Mouse (Mus musculus) forebrain, embryonic 10.5 days (tissue): Measurements from ENCODE around the gene Dgcr6. TPM values are rescaled to one million over a fixed set of nuclear protein-coding genes. Genes with fewer than 3 reads are reported as not detected.

Source experiments
- DNase-seq: peaks from one replicate; pipeline ENCODE4 v3.0.0-alpha.2; 2017; ENCODE audit warnings: low spot score; ENCODE audit errors: extremely low spot score
- H3K27ac ChIP-seq: fragments of 300-500 bp; sonication (generic); 2 replicates; pipeline ENCODE4 v1.5.1; 2016; ENCODE audit warnings: mild to moderate bottlenecking
- H3K27me3 ChIP-seq: fragments of 300-500 bp; sonication (generic); 2 replicates; pipeline ENCODE4 v1.6.1; 2016; ENCODE audit warnings: mild to moderate bottlenecking; ENCODE audit not compliant: poor library complexity, severe bottlenecking
- H3K36me3 ChIP-seq: fragments of 300-500 bp; sonication (generic); replicated peaks from 2 replicates; pipeline ENCODE4 v1.6.1; 2016; ENCODE audit warnings: mild to moderate bottlenecking, moderate library complexity
- H3K4me1 ChIP-seq: fragments of 300-500 bp; sonication (generic); 2 replicates; pipeline ENCODE4 v1.6.1; 2016
- H3K4me3 ChIP-seq: fragments of 300-500 bp; sonication (generic); 2 replicates; pipeline ENCODE4 v1.5.1; 2016; ENCODE audit warnings: mild to moderate bottlenecking, moderate library complexity
- H3K9me3 ChIP-seq: fragments of 300-500 bp; sonication (generic); 2 replicates; pipeline ENCODE4 v1.6.1; 2016; ENCODE audit warnings: mild to moderate bottlenecking, moderate library complexity
- WGBS: fragments of 180-500 bp; shearing (Covaris S2); methylation state at CpG from one replicate; pipeline ENCODE4 v1.1.7; 2016; 5-methylcytosine and 5-hydroxymethylcytosine counted together
- polyA plus RNA-seq: library from polyadenylated mRNA; unstranded; fragments of >200 nt; fragmentation: Nextera tagmentation; extraction: Ambion mirVana; gene quantifications from 2 replicates; pipeline ENCODE4 v1.2.1, GENCODE M21; 2016

The Dgcr6 gene
- polyA plus RNA-seq, 1 experiment from 2014 or later, result 159 TPM

DNA sequence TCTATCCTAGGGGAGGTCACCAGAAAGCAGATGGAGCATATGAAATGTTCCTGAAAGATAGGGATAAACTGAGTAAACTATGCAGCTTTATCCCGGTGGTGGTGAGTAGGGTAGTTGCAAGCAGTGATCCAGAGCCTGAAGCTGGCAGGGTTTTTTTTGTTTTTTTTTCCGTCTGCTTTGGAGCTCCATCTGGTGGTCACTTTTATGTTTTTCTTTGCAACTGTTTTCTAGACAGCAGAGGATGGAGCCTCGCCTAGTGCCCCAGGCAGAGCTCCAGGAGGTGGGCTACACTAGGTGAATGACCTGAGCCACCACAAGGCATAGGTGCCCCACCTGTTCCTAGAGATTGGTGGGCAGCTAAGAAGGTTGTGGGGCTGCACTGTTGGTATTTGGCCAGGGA, 5.0 kb upstream of the Dgcr6 start:
- Histone ChIP-seq H3K36me3 (no peaks in the 10 kb centered on the region), H3K27ac (no peak overlapping the region), H3K4me1 (no peaks in the 10 kb centered on the region), H3K4me3 (no peak overlapping the region), H3K27me3 (no peaks in the 10 kb centered on the region), H3K9me3 (no peaks in the 10 kb centered on the region)
- 4% methylated on average over 3 of the region's 3 CpGs for WGBS
- DNase-seq, result peak; percentile 28

GRCm38 (mm10) chr16:18048071-18048470, 4.6 kb upstream of the Dgcr6 start:
- Histone ChIP-seq H3K36me3 (no peaks in the 10 kb centered on the region), H3K4me3 (no peak overlapping the region), H3K27ac (no peak overlapping the region), H3K27me3 (no peaks in the 10 kb centered on the region), H3K9me3 (no peaks in the 10 kb centered on the region), H3K4me1 (peaks cover 3% of the 10 kb centered on the region)
- WGBS, result 84% methylated on average over 8 of the region's 8 CpGs
- no peak for DNase-seq

- H3K4me3 ChIP-seq, result no peak overlapping the region
Measured at GRCm38 (mm10) chr16:18052322-18052721, 338 bp upstream of the Dgcr6 start.

DNA sequence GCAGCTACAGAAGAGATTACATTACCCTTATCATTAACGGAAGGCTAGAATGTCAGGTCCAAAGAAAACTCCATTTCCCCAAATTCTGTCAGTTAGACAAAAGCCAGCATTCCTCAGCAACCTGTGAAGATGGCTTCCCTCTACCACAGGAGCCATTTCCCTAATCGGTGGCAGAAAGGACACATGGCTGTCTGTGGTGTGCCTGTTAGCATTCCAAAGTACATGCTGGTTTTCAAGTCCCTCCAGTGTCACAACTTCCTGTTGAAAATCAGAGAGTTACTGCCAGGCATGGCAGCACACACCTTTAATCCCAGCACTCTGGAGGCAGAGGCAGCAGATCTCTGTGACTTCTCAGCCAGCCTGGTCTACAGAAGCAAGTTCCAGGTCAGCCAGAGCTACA, 3.6 kb downstream of the Dgcr6 start:
- 80% methylated on average over 2 of the region's 2 CpGs for WGBS
- no peak overlapping the region for H3K27ac ChIP-seq

More at GRCm38 (mm10) chr16:18052322-18052721, 338 bp upstream of the Dgcr6 start:
- 55% methylated on average over 7 of the region's 7 CpGs for WGBS
- Histone ChIP-seq H3K36me3 (no peaks in the 10 kb centered on the region), H3K9me3 (no peaks in the 10 kb centered on the region), H3K4me1 (peaks cover 3% of the 10 kb centered on the region), H3K27ac (no peak overlapping the region), H3K27me3 (no peaks in the 10 kb centered on the region)
- DNase-seq, result no peak

DNA sequence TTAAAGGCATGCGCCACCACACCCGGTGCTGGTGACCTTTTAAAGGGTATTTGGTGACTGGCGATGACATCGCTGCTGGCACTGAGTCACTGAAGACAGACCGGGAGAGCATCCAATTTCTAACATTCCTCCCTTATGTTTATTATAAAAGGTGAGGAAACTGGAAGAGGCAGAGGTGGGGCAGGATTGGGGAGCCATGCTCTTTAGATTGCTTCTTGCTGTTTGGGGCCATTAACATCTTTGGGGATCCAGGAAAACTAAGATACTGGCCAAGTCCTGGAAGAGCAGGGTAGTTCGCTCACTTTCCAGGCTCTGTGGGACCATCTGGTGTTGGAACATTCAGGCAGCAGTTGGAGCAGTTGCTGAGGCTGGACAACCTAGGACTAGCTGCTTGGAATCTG, 5.7 kb downstream of the Dgcr6 start:
- DNase-seq, result no peak

More for the DNA sequence above, 3.6 kb downstream of the Dgcr6 start:
- peaks cover 3% of the 10 kb centered on the region for H3K4me1 ChIP-seq
- no peaks in the 10 kb centered on the region for H3K27me3 ChIP-seq
- no peak overlapping the region for H3K4me3 ChIP-seq
- H3K36me3 ChIP-seq, result no peaks in the 10 kb centered on the region
- no peak for DNase-seq
- H3K9me3 ChIP-seq, result no peaks in the 10 kb centered on the region

GRCm38 (mm10) chr16:18059243-18059642, 6.6 kb downstream of the Dgcr6 start:
- 81% methylated on average over 10 of the region's 10 CpGs for WGBS
- no peaks in the 10 kb centered on the region for H3K27me3 ChIP-seq
- H3K4me1 ChIP-seq, result no peaks in the 10 kb centered on the region
- DNase-seq, result no peak
- no peaks in the 10 kb centered on the region for H3K36me3 ChIP-seq
- no peak overlapping the region for H3K27ac ChIP-seq
- H3K9me3 ChIP-seq, result no peaks in the 10 kb centered on the region
- H3K4me3 ChIP-seq, result no peak overlapping the region

More for the DNA sequence above, 5.7 kb downstream of the Dgcr6 start:
- no peak overlapping the region for H3K4me3 ChIP-seq
- WGBS, result 83% methylated on average over 6 of the region's 6 CpGs
- no peaks in the 10 kb centered on the region for H3K27me3 ChIP-seq
- no peaks in the 10 kb centered on the region for H3K9me3 ChIP-seq
- no peak overlapping the region for H3K27ac ChIP-seq
- H3K4me1 ChIP-seq, result no peaks in the 10 kb centered on the region
- no peaks in the 10 kb centered on the region for H3K36me3 ChIP-seq

GRCm38 (mm10) chr16:18061201-18061600, 8.5 kb downstream of the Dgcr6 start:
- H3K36me3 ChIP-seq, result no peaks in the 10 kb centered on the region
- H3K27me3 ChIP-seq, result no peaks in the 10 kb centered on the region
- no peaks in the 10 kb centered on the region for H3K9me3 ChIP-seq
- H3K4me1 ChIP-seq, result peaks cover 9% of the 10 kb centered on the region
- H3K4me3 ChIP-seq, result no peak overlapping the region
- 93% methylated on average over 11 of the region's 11 CpGs for WGBS
- no peak overlapping the region for H3K27ac ChIP-seq
- no peak for DNase-seq

GRCm38 (mm10) chr16:18066060-18067009, 13.7 kb downstream of the Dgcr6 start:
- H3K36me3 ChIP-seq, result peaks cover 36% of the 10 kb centered on the region
- H3K4me1 ChIP-seq, result peaks cover 29% of the 10 kb centered on the region
- WGBS, result under 1% methylated on average over 77 of the region's 81 CpGs
- peak overlapping the region; percentile 95 for H3K27ac ChIP-seq
- H3K27me3 ChIP-seq, result no peaks in the 10 kb centered on the region
- no peaks in the 10 kb centered on the region for H3K9me3 ChIP-seq
- DNase-seq, result peak; percentile 94
- H3K4me3 ChIP-seq, result peak overlapping the region; percentile 93

GRCm38 (mm10) chr16:18068653-18069376, 16.2 kb downstream of the Dgcr6 start:
- no peak for DNase-seq
- H3K4me1 ChIP-seq, result peaks cover 29% of the 10 kb centered on the region
- H3K9me3 ChIP-seq, result no peaks in the 10 kb centered on the region
- 92% methylated on average over 8 of the region's 8 CpGs for WGBS
- H3K27ac ChIP-seq, result no peak overlapping the region
- no peak overlapping the region for H3K4me3 ChIP-seq
- no peaks in the 10 kb centered on the region for H3K27me3 ChIP-seq
- H3K36me3 ChIP-seq, result peaks cover 61% of the 10 kb centered on the region

- H3K27me3 ChIP-seq, result no peaks in the 10 kb centered on the region
- H3K4me3 ChIP-seq, result no peak overlapping the region
- no peaks in the 10 kb centered on the region for H3K9me3 ChIP-seq
- H3K36me3 ChIP-seq, result peaks cover 69% of the 10 kb centered on the region
- H3K4me1 ChIP-seq, result peaks cover 25% of the 10 kb centered on the region
- H3K27ac ChIP-seq, result no peak overlapping the region
- DNase-seq, result no peak
- 85% methylated on average over 5 of the region's 5 CpGs for whole genome bisulfite sequencing
Measured at GRCm38 (mm10) chr16:18070798-18071197, 18.1 kb downstream of the Dgcr6 start.

- H3K36me3 ChIP-seq, result peaks cover 79% of the 10 kb centered on the region
Measured at GRCm38 (mm10) chr16:18072089-18072488, 19.4 kb downstream of the Dgcr6 start.

GRCm38 (mm10) chr16:18073259-18073962, 20.8 kb downstream of the Dgcr6 start:
- Histone ChIP-seq H3K27me3 (no peaks in the 10 kb centered on the region), H3K27ac (no peak overlapping the region), H3K9me3 (no peaks in the 10 kb centered on the region), H3K4me3 (no peak overlapping the region), H3K36me3 (peaks cover 77% of the 10 kb centered on the region), H3K4me1 (peaks cover 5% of the 10 kb centered on the region; the same call in 1 of the 2 replicates)
- DNase-seq, result no peak
- 85% methylated on average over 9 of the region's 9 CpGs for WGBS

More at GRCm38 (mm10) chr16:18072089-18072488, 19.4 kb downstream of the Dgcr6 start:
- H3K27ac ChIP-seq, result no peak overlapping the region
- 93% methylated on average over 13 of the region's 13 CpGs for WGBS
- H3K9me3 ChIP-seq, result no peaks in the 10 kb centered on the region
- peaks cover 16% of the 10 kb centered on the region for H3K4me1 ChIP-seq
- no peaks in the 10 kb centered on the region for H3K27me3 ChIP-seq
- no peak overlapping the region for H3K4me3 ChIP-seq
- no peak for DNase-seq
